Mouse (Mus musculus) lung, embryonic 14.5 days (tissue): ENCODE measurements at regions not wholly inside any gene's neighbourhood (a gene's known extent, or its start where the extent isn't known, plus 50 kb on each side); places are given as distances from the start of the nearest gene placed in this dataset.

Experiments used
- ATAC-seq: fragments of 200-750 bp; cut with Nextera tagmentation; 2 replicates; pipeline ENCODE4 v1.8.0; 2017; ENCODE audit warnings: mild to moderate bottlenecking, moderate TSS enrichment, moderate library complexity; ENCODE audit not compliant: insufficient read depth
- DNase-seq: peaks from one replicate; pipeline ENCODE4 v3.0.0-alpha.2; 2015
- H3K27ac ChIP-seq: fragments of 300-500 bp; sonication (generic); 2 replicates; pipeline ENCODE4 v1.5.1; 2014; ENCODE audit warnings: low read depth, mild to moderate bottlenecking, moderate library complexity
- H3K27me3 ChIP-seq: fragments of 300-500 bp; sonication (generic); 2 replicates; pipeline ENCODE4 v1.6.1; 2014; ENCODE audit warnings: low read length, control low read depth; ENCODE audit not compliant: insufficient read depth
- H3K36me3 ChIP-seq: fragments of 300-500 bp; sonication (generic); 2 replicates; pipeline ENCODE4 v1.6.1; 2014; ENCODE audit warnings: control low read depth; ENCODE audit not compliant: insufficient read depth
- H3K4me1 ChIP-seq: fragments of 300-500 bp; sonication (generic); 2 replicates; pipeline ENCODE4 v1.6.1; 2014; ENCODE audit warnings: antibody characterized with exemption, control low read depth; ENCODE audit not compliant: insufficient read depth
- H3K4me2 ChIP-seq: fragments of 300-500 bp; sonication (generic); 2 replicates; pipeline ENCODE4 v1.6.1; 2014; ENCODE audit warnings: mild to moderate bottlenecking
- H3K4me3 ChIP-seq: fragments of 300-500 bp; sonication (generic); 2 replicates; pipeline ENCODE4 v1.5.1; 2014; ENCODE audit warnings: low read depth, low read length
- H3K9ac ChIP-seq: fragments of 300-500 bp; sonication (generic); 2 replicates; pipeline ENCODE4 v1.6.1; 2014
- H3K9me3 ChIP-seq: fragments of 300-500 bp; sonication (generic); 2 replicates; pipeline ENCODE4 v1.6.1; 2016; ENCODE audit warnings: low read depth, low read length, control low read depth
- CTCF ChIP-seq: IDR thresholded peaks from 2 replicates; pipeline ENCODE4 v1.5.1; 2016; ENCODE audit warnings: antibody characterized with exemption, low read depth
- WGBS: fragments of 180-500 bp; shearing (Covaris S2); extraction: QIAGEN DNeasy Blood & Tissue Kit; methylation state at CpG from one replicate; pipeline ENCODE4 v1.1.7; 2014; 5-methylcytosine and 5-hydroxymethylcytosine counted together

- H3K27me3 ChIP-seq = no peaks in the 10 kb centered on the region
- no peak for TF ChIP-seq CTCF
These were observed 706.8 kb downstream of the Ntrk3 start for GRCm38 (mm10) chr7:78031032-78031431.

GRCm38 (mm10) chr7:78026992-78027615 lies 710.7 kb downstream of the Ntrk3 start:
- H3K27me3 ChIP-seq = no peaks in the 10 kb centered on the region
- no peak for TF ChIP-seq CTCF
- no peak for DNase-seq
- no peak overlapping the region for H3K4me2 ChIP-seq
- H3K9ac ChIP-seq = no peak overlapping the region
- H3K4me1 ChIP-seq = no peaks in the 10 kb centered on the region
- H3K9me3 ChIP-seq = no peaks in the 10 kb centered on the region
- no peaks in the 10 kb centered on the region for H3K36me3 ChIP-seq
- H3K27ac ChIP-seq = no peak overlapping the region
- no peak overlapping the region for H3K4me3 ChIP-seq
- WGBS = 54% methylated on average over 4 of the region's 4 CpGs
- no peak for ATAC-seq

More at GRCm38 (mm10) chr7:78031032-78031431, 706.8 kb downstream of the Ntrk3 start:
- Histone ChIP-seq H3K36me3 (no peaks in the 10 kb centered on the region), H3K27ac (no peak overlapping the region), H3K4me2 (no peak overlapping the region), H3K9me3 (no peaks in the 10 kb centered on the region), H3K9ac (no peak overlapping the region), H3K4me1 (no peaks in the 10 kb centered on the region), H3K4me3 (no peak overlapping the region)
- ATAC-seq (no peak), DNase-seq (no peak)
- WGBS = 39% methylated on average over 2 of the region's 2 CpGs

- no peaks in the 10 kb centered on the region for H3K4me1 ChIP-seq
- H3K27me3 ChIP-seq = no peaks in the 10 kb centered on the region
- no peak for ATAC-seq
- H3K36me3 ChIP-seq = no peaks in the 10 kb centered on the region
- TF ChIP-seq CTCF = no peak
- 98% methylated on average over 1 of the region's 1 CpGs for WGBS
- H3K27ac ChIP-seq = no peak overlapping the region
- no peak for DNase-seq
- H3K4me2 ChIP-seq = no peak overlapping the region
- no peak overlapping the region for H3K9ac ChIP-seq
- H3K4me3 ChIP-seq = no peak overlapping the region
- no peaks in the 10 kb centered on the region for H3K9me3 ChIP-seq
These were observed 714.2 kb downstream of the Ntrk3 start for GRCm38 (mm10) chr7:78023591-78023990.

GRCm38 (mm10) chr7:78023075-78023474 lies 714.7 kb downstream of the Ntrk3 start:
- ATAC-seq (no peak), DNase-seq (no peak)
- H3K9ac ChIP-seq = no peak overlapping the region
- H3K36me3 ChIP-seq = no peaks in the 10 kb centered on the region
- 79% methylated on average over 3 of the region's 3 CpGs for WGBS
- no peaks in the 10 kb centered on the region for H3K9me3 ChIP-seq
- no peaks in the 10 kb centered on the region for H3K4me1 ChIP-seq
- no peak for TF ChIP-seq CTCF
- no peaks in the 10 kb centered on the region for H3K27me3 ChIP-seq
- H3K4me3 ChIP-seq = no peak overlapping the region
- no peak overlapping the region for H3K4me2 ChIP-seq
- H3K27ac ChIP-seq = no peak overlapping the region

GRCm38 (mm10) chr7:78013631-78014030 lies 724.2 kb downstream of the Ntrk3 start:
- Histone ChIP-seq H3K9ac (no peak overlapping the region), H3K27me3 (no peaks in the 10 kb centered on the region), H3K4me1 (no peaks in the 10 kb centered on the region), H3K27ac (no peak overlapping the region), H3K4me2 (no peak overlapping the region), H3K4me3 (no peak overlapping the region), H3K36me3 (no peaks in the 10 kb centered on the region), H3K9me3 (no peaks in the 10 kb centered on the region)
- WGBS = 49% methylated on average over 6 of the region's 6 CpGs
- no peak for TF ChIP-seq CTCF
- no peak for ATAC-seq
- no peak for DNase-seq

GRCm38 (mm10) chr7:78003086-78003485 lies 734.7 kb downstream of the Ntrk3 start:
- DNase-seq (no peak), ATAC-seq (no peak)
- Histone ChIP-seq H3K27ac (no peak overlapping the region), H3K4me2 (no peak overlapping the region), H3K4me3 (no peak overlapping the region), H3K27me3 (no peaks in the 10 kb centered on the region), H3K9me3 (no peaks in the 10 kb centered on the region), H3K36me3 (no peaks in the 10 kb centered on the region), H3K9ac (no peak overlapping the region), H3K4me1 (no peaks in the 10 kb centered on the region)
- no peak for TF ChIP-seq CTCF
- 69% methylated on average over 2 of the region's 2 CpGs for WGBS

- no peak overlapping the region for H3K4me3 ChIP-seq
- no peaks in the 10 kb centered on the region for H3K4me1 ChIP-seq
- 75% methylated on average over 2 of the region's 2 CpGs for WGBS
- DNase-seq (no peak), ATAC-seq (no peak)
- H3K9ac ChIP-seq = no peak overlapping the region
- no peak overlapping the region for H3K27ac ChIP-seq
- H3K27me3 ChIP-seq = no peaks in the 10 kb centered on the region
- H3K36me3 ChIP-seq = no peaks in the 10 kb centered on the region
- H3K4me2 ChIP-seq = no peak overlapping the region
- TF ChIP-seq CTCF = no peak
- H3K9me3 ChIP-seq = no peaks in the 10 kb centered on the region
These were observed 744.0 kb downstream of the Ntrk3 start for GRCm38 (mm10) chr7:77993840-77994239.
